Mouse (Mus musculus) stomach, postnatal 0 days (tissue): ENCODE data around the gene Tmem270. TPM values are rescaled to one million over a fixed set of nuclear protein-coding genes. Genes with fewer than 3 reads are reported as not detected.

Experiments used
- ATAC-seq: fragments of 200-750 bp; cut with Nextera tagmentation; 2 replicates; pipeline ENCODE4 v1.8.0; 2017; ENCODE audit not compliant: low FRiP score, low TSS enrichment
- DNase-seq: peaks from one replicate; pipeline ENCODE4 v3.0.0-alpha.2; 2016; ENCODE audit warnings: low spot score
- H3K27ac ChIP-seq: fragments of 300-500 bp; sonication (generic); replicated peaks from 2 replicates; pipeline ENCODE4 v1.5.1; 2014; ENCODE audit warnings: mild to moderate bottlenecking, control low read depth
- H3K27me3 ChIP-seq: fragments of 300-500 bp; sonication (generic); 2 replicates; pipeline ENCODE4 v1.6.1; 2014; ENCODE audit warnings: low read length; ENCODE audit not compliant: control insufficient read depth, insufficient read depth
- H3K36me3 ChIP-seq: fragments of 300-500 bp; sonication (generic); 2 replicates; pipeline ENCODE4 v1.6.1; 2014; ENCODE audit warnings: low read length, mixed read lengths; ENCODE audit not compliant: control insufficient read depth, insufficient read depth
- H3K4me1 ChIP-seq: fragments of 300-500 bp; sonication (generic); replicated peaks from 2 replicates; pipeline ENCODE4 v1.6.1; 2014; ENCODE audit warnings: antibody characterized with exemption; ENCODE audit not compliant: control insufficient read depth, insufficient read depth
- H3K4me2 ChIP-seq: fragments of 300-500 bp; sonication (generic); replicated peaks from 2 replicates; pipeline ENCODE4 v1.6.1; 2014; ENCODE audit warnings: low read depth, mild to moderate bottlenecking, control low read depth, moderate library complexity
- H3K4me3 ChIP-seq: fragments of 300-500 bp; sonication (generic); 2 replicates; pipeline ENCODE4 v1.5.1; 2014; ENCODE audit warnings: low read depth, low read length, control low read depth
- H3K9ac ChIP-seq: fragments of 300-500 bp; sonication (generic); 2 replicates; pipeline ENCODE4 v1.6.1; 2014; ENCODE audit warnings: mild to moderate bottlenecking, low read length, control low read depth, mixed read lengths
- H3K9me3 ChIP-seq: fragments of 300-500 bp; sonication (generic); 2 replicates; pipeline ENCODE4 v1.6.1; 2016; ENCODE audit warnings: low read length; ENCODE audit not compliant: control insufficient read depth
- CTCF ChIP-seq: IDR thresholded peaks from 2 replicates; pipeline ENCODE4 v1.5.1; 2016; ENCODE audit warnings: antibody characterized with exemption, low read depth, mild to moderate bottlenecking, moderate library complexity
- EP300 ChIP-seq: optimal IDR thresholded peaks from 2 replicates; pipeline ENCODE3; 2016; ENCODE audit warnings: antibody characterized with exemption
- WGBS: fragments of 180-500 bp; shearing (Covaris S2); extraction: QIAGEN DNeasy Blood & Tissue Kit; methylation state at CpG from one replicate; pipeline ENCODE4 v1.1.7; 2014; 5-methylcytosine and 5-hydroxymethylcytosine counted together
- polyA plus RNA-seq: library from polyadenylated mRNA; unstranded; fragments of >200 nt; fragmentation: Nextera tagmentation; extraction: Ambion mirVana; gene quantifications from 2 replicates; pipeline ENCODE4 v1.2.1, GENCODE M21; 2015

Tmem270 gene
- polyA plus RNA-seq, result not detected in 2 replicates

DNA sequence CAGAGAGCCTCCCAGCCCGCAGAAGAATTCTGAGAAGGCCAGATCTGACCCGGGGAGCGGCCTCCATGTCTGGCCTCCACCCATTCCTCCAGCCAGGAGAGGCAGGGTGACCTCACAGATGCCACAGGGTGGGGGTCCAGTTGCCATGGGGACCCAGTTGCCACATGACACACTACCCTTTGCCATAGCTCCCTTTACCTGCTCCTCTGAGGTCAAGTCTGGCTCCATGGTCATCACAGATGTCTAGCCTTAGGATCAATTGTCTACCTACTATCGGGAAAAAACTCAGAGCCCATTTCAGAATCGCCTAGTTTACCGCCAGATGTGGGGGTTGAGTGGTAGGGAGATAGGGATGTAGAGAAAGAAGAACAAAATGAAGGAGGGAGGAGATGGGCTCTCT is at the start of gene Tmem270:
Gene Tmem270 (minus strand): TSS at position 101 of the 400 bp plus-strand sequence.
- no peaks in the 10 kb centered on the region for H3K36me3 ChIP-seq
- H3K4me3 ChIP-seq, result no peak within 1 kb of the TSS
- WGBS, result 80% methylated on average over 6 of the region's 6 CpGs
- no peak for TF ChIP-seq CTCF
- TF ChIP-seq EP300, result no peak
- H3K27me3 ChIP-seq, result no peaks in the 10 kb centered on the region
- H3K9ac ChIP-seq, result no peak within 1 kb of the TSS
- H3K4me1 ChIP-seq, result no peaks in the 10 kb centered on the region
- H3K4me2 ChIP-seq, result no peak within 1 kb of the TSS
- DNase-seq (no peak), ATAC-seq (no peak)
- no peak within 1 kb of the TSS for H3K27ac ChIP-seq
- no peaks in the 10 kb centered on the region for H3K9me3 ChIP-seq

DNA sequence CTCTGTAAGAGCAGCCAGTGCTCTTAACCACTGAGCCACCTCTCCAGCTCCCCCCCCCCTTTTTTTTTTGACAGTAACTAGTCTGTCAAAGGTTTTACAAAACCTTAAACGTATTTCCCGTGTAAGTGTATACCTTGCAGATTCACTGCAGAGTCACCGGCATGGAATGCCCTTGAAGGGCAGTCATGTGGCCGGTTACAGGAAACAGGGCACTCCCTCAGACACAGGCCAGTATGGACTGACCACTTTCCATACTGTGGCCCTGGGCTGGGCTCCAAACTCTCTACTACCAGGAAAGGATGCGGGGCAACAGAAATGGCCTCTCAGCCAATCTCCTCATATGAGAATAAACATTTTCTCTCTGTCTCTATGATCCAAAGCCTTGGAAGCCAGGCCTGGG is 49.0 kb upstream of the Tmem270 start:
- Histone ChIP-seq H3K4me3 (no peak overlapping the region), H3K9ac (no peak overlapping the region), H3K27me3 (no peaks in the 10 kb centered on the region), H3K9me3 (no peaks in the 10 kb centered on the region), H3K27ac (no peak overlapping the region), H3K4me2 (no peak overlapping the region), H3K36me3 (no peaks in the 10 kb centered on the region), H3K4me1 (peaks cover 6% of the 10 kb centered on the region; the same call in 1 of the 2 replicates)
- 62% methylated on average over 5 of the region's 5 CpGs for WGBS
- TF ChIP-seq EP300, result no peak
- no peak for TF ChIP-seq CTCF
- DNase-seq (peak; percentile 37), ATAC-seq (no peak)

DNA sequence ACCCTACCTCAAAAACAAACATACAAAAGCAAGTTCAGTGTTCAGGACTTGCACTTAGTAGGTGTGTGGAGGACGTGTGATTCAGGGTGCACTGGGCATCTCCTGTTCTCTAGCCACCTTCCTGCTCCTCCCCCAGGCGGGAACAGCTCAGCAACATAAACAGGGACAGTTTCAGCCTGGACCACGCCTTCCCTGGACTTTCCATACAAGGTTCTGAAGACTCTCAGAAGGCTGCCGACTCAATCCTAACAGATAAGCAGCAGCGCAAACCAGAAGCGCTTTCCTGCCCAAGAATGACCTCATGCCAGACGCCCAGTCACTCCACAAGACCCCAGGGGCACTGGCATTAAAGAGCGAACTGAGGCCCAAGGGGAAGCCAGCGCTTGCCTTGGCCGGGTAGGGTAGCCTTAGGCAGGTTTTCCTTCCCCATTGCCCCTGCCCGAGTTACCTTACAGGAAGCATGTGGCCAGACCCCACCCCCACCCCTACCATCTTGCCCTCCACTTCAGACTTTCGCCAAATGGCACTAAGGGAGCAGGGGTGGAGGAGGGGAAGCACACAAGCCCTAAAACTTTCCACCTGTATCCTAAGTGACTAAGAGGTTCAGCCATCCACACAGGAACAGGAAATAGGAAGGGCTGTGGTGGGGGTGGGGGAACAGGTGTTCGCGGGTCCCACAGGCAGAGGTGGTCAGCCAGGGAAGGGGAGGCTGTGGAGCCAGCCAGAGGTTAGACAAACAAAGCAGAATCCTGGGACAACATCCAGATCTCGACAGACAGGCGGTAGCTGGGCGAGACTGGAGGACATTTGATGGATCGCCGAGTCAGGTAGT is 44.7 kb upstream of the Tmem270 start:
- Histone ChIP-seq H3K36me3 (no peaks in the 10 kb centered on the region), H3K27me3 (no peaks in the 10 kb centered on the region), H3K4me1 (peaks cover 12% of the 10 kb centered on the region; the same call in 1 of the 2 replicates), H3K27ac (peak overlapping the region; percentile 53; the same call in 1 of the 2 replicates), H3K4me3 (no peak overlapping the region), H3K9ac (peak overlapping the region; percentile 38), H3K4me2 (peak overlapping the region; percentile 44), H3K9me3 (no peaks in the 10 kb centered on the region)
- DNase-seq (peak; percentile 77), ATAC-seq (peak; percentile 72)
- 4% methylated on average over 19 of the region's 19 CpGs for WGBS
- TF ChIP-seq CTCF (no peak), EP300 (no peak)

DNA sequence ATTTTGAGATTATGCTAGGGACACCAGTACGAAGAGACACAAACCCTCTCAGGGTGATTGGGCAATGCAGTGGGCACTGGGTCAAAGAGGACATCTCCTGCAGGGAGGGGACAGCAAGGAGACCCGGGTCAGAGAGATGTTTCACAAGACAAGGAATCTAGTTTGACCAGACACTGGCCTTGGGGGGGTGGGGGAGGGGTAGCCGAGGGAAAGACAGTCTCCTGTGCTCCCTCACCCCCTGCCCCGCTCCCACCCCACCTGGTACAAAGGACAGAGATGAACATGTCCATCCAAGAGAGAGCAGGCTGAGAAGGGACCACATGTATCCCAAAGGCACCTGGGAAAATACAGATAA is 41.5 kb upstream of the Tmem270 start:
- no peak overlapping the region for H3K9ac ChIP-seq
- WGBS, result 39% methylated on average over 4 of the region's 4 CpGs
- H3K9me3 ChIP-seq, result no peaks in the 10 kb centered on the region
- no peaks in the 10 kb centered on the region for H3K36me3 ChIP-seq
- peaks cover 12% of the 10 kb centered on the region; the same call in 1 of the 2 replicates for H3K4me1 ChIP-seq
- H3K4me3 ChIP-seq, result no peak overlapping the region
- no peak for DNase-seq
- H3K4me2 ChIP-seq, result no peak overlapping the region
- no peak for TF ChIP-seq CTCF
- TF ChIP-seq EP300, result no peak
- no peak for ATAC-seq
- H3K27me3 ChIP-seq, result no peaks in the 10 kb centered on the region
- H3K27ac ChIP-seq, result no peak overlapping the region

DNA sequence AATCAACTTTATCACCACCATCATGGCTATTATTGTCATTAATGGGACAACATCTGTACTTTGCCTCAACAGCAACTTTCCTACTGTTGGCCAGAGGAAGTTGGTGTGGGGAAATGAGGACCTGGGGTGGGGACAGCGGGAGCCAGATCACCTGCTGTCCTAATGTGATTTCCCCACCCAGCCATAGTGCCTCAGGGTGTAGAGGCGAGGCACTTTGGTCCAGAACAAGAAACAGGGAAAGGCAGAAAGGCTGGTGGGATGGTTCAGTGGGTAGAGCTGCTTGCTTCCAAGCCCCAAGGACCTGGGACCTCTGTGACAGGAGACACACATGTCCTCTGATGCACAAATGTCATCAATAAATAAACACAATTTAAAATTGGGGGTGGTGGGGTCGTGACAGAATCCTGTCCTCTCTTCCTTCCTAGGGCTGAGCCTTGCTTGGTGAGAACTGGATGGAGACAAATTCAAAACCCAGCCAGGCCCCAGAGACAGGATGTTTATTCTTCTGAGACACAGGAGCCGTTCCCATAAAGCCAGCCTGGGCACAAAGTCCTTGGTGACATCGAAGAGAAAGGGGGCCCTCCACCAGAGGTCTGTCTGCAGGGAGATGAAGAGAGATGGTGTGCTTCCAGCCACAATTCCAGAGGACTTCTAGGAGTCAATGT is 41.0 kb upstream of the Tmem270 start:
- no peak overlapping the region; the same call in 1 of the 2 replicates for H3K4me2 ChIP-seq
- DNase-seq, result no peak
- H3K27ac ChIP-seq, result peak overlapping the region; percentile 65
- H3K9ac ChIP-seq, result 0 out of 2 replicates have a peak overlapping the region, but pooled peaks have one; percentile 27
- H3K9me3 ChIP-seq, result no peaks in the 10 kb centered on the region
- TF ChIP-seq CTCF (no peak), EP300 (no peak)
- H3K36me3 ChIP-seq, result no peaks in the 10 kb centered on the region
- H3K4me1 ChIP-seq, result peaks cover 12% of the 10 kb centered on the region; the same call in 1 of the 2 replicates
- no peak overlapping the region for H3K4me3 ChIP-seq
- WGBS, result 45% methylated on average over 5 of the region's 5 CpGs
- no peak for ATAC-seq
- no peaks in the 10 kb centered on the region for H3K27me3 ChIP-seq
